Mouse (Mus musculus) lung, postnatal 0 days (tissue): Measurements from ENCODE around the gene Nek6.

Source experiments
- CTCF ChIP-seq: IDR thresholded peaks from 2 replicates; pipeline ENCODE4 v1.5.1; 2016; ENCODE audit warnings: antibody characterized with exemption, mild to moderate bottlenecking
- EP300 ChIP-seq: IDR thresholded peaks from 2 replicates; pipeline ENCODE4 v1.6.1; 2016; ENCODE audit warnings: antibody characterized with exemption, mild to moderate bottlenecking, control low read depth

GRCm38 (mm10) chr2:38556721-38557120 is 45.3 kb downstream of the Nek6 start:
- TF ChIP-seq EP300 = no peak
- TF ChIP-seq CTCF = no peak
